Mouse (Mus musculus): ENCODE results near the gene Alx3.

DNA sequence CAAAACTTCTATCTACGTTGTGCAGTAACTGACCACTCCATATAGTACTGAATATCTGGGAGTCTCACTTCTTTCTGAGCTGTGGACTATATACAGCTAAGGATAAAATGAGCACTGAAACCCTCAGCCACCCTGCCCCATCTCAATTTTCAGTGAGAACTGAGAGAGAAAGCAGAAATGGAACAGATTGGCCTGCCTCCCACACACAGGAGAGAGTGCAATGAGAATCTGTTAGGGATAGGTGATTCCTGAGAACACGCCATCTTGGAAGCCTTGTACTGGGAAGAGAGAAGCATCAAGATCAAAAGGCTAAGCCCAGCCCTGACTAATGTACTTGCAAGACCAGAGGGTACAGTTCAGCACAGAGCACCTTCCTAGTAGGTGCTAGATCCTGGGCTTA lies 33.7 kb downstream of the Alx3 start:
- TF ChIP-seq POLR2A (IDR thresholded peaks at IDR 0.05; ENCODE audit: extremely low read depth, insufficient read depth, low read length) (no peak), CTCF (IDR thresholded peaks at IDR 0.05; ENCODE audit: extremely low read depth, insufficient read depth, low read length) (no peak)
